Mouse (Mus musculus) heart, postnatal 0 days (tissue): ENCODE results near the gene Ano2.

Source experiments
- CTCF ChIP-seq: IDR thresholded peaks from 2 replicates; pipeline ENCODE4 v1.5.1; 2016; ENCODE audit warnings: antibody characterized with exemption, control low read depth, low read depth
- EP300 ChIP-seq: IDR thresholded peaks from 2 replicates; pipeline ENCODE4 v1.6.1; 2016; ENCODE audit warnings: antibody characterized with exemption, low read depth

- no peak for TF ChIP-seq CTCF
- TF ChIP-seq EP300 = no peak
Measured at GRCm38 (mm10) chr6:126009083-126009482, 318.9 kb downstream of the Ano2 start.
